Mouse (Mus musculus) brown adipose tissue, adult 24 weeks (tissue): ENCODE results near the gene Ccdc162. TPM values are rescaled to one million over a fixed set of nuclear protein-coding genes. Genes with fewer than 3 reads are reported as not detected.
A peak's percentile ranks its signal among the peaks of the same experiment; 100 is the strongest.

ENCODE experiments used
- H3K27ac ChIP-seq: fragments of 200-500 bp; replicated peaks from 2 replicates; pipeline ENCODE4 v1.5.1; 2012; ENCODE audit warnings: low read depth, mild to moderate bottlenecking, low read length
- H3K4me1 ChIP-seq: fragments of 200-500 bp; 2 replicates; pipeline ENCODE4 v1.6.1; 2012; ENCODE audit warnings: low read length, mixed read lengths; ENCODE audit not compliant: control insufficient read depth, insufficient read depth, insufficient read length
- H3K4me3 ChIP-seq: fragments of 200-500 bp; 2 replicates; pipeline ENCODE4 v1.5.1; 2012; ENCODE audit warnings: low read depth, mild to moderate bottlenecking, low read length, moderate library complexity; ENCODE audit not compliant: insufficient read depth
- polyA plus RNA-seq: library from polyadenylated mRNA; stranded (reverse); fragments of >200 nt; gene quantifications from 2 replicates; pipeline ENCODE4 v1.2.4, GENCODE M21; 2012; ENCODE audit not compliant: missing spikeins, insufficient read depth, insufficient read length

The Ccdc162 gene
- polyA plus RNA-seq, 1 experiment = 2.0 TPM

- Histone ChIP-seq H3K4me3 (peak overlapping the region; percentile 70), H3K27ac (no peak overlapping the region), H3K4me1 (peaks cover 9% of the 10 kb centered on the region)
Observed at GRCm38 (mm10) chr10:41490518-41490873, 225.9 kb downstream of the Ccdc162 start.

GRCm38 (mm10) chr10:41489708-41490517 is 226.5 kb downstream of the Ccdc162 start, which contains the start of the genes Smpd2 and Ppil6:
TSS of gene Smpd2 (minus strand) at chr10:41490369.
TSS of gene Ppil6 (plus strand) at chr10:41490439.
- Histone ChIP-seq H3K4me3 (peak within 1 kb of the TSS; percentile 70), H3K27ac (0 out of 2 replicates have a peak within 1 kb of the TSS, but pooled peaks have one; percentile 25), H3K4me1 (peaks cover 9% of the 10 kb centered on the region)

- H3K27ac ChIP-seq = no peak overlapping the region
Observed at GRCm38 (mm10) chr10:41489294-41489693, 227.1 kb downstream of the Ccdc162 start.

GRCm38 (mm10) chr10:41488877-41489276 is 227.6 kb downstream of the Ccdc162 start:
- H3K4me3 ChIP-seq = peak overlapping the region; percentile 70
- H3K27ac ChIP-seq = no peak overlapping the region
- H3K4me1 ChIP-seq = peaks cover 9% of the 10 kb centered on the region

More at GRCm38 (mm10) chr10:41489294-41489693, 227.1 kb downstream of the Ccdc162 start:
- H3K4me1 ChIP-seq = peaks cover 9% of the 10 kb centered on the region
- peak overlapping the region; percentile 70 for H3K4me3 ChIP-seq

Other genes with a start within 250 kb of the Ccdc162 start
- 2.8 and 4.8 TPM in 2 replicates for gene Mical1, start 240.3 kb downstream of the Ccdc162 start, polyA plus RNA-seq
- gene Smpd2, start 226.3 kb downstream of the Ccdc162 start, polyA plus RNA-seq = 9.2 and 12.3 TPM in 2 replicates
- 0.99 TPM in 1 of 2 replicates, not detected in the other for gene Ppil6, start 226.2 kb downstream of the Ccdc162 start, polyA plus RNA-seq
- 172 and 177 TPM in 2 replicates for gene Cd164, start 197.2 kb downstream of the Ccdc162 start, polyA plus RNA-seq
- gene Cep57l1, start 93.2 kb upstream of the Ccdc162 start, polyA plus RNA-seq = 3.1 and 4.8 TPM in 2 replicates
- gene Sesn1, start 93.3 kb upstream of the Ccdc162 start, polyA plus RNA-seq = 9.5 and 14.1 TPM in 2 replicates